Mouse (Mus musculus): ENCODE measurements at regions not wholly inside any gene's neighbourhood (a gene's known extent, or its start where the extent isn't known, plus 50 kb on each side); places are given as distances from the start of the nearest gene placed in this dataset.

DNA sequence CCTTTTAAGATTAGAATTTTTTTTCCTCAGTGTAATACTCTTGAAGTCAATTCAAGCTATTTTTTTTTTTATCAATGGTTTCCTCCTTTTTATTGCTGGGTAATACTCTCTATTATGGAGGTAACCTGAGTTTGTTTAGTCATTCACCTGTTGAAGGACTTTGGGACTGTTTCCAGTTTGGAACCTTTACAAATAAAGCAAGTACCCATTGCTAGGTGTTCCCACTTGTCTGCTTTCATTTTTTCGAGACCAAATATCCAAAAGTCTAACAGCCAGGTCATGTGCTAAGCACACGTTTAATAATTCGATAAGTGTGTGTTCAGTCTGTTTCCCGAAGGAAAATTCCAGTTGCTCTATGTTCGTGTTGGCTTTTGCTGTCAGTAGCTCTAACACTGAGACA is 67.6 kb downstream of the Lsm3 start:
- Histone ChIP-seq H3K36me3 (ENCODE audit: control insufficient read depth, insufficient read depth, low read length) (no peaks in the 10 kb centered on the region), H3K4me1 (ENCODE audit: control insufficient read depth, insufficient read depth, low read length) (no peaks in the 10 kb centered on the region), H3K27ac (ENCODE audit: control insufficient read depth, insufficient read depth, low read depth, low read length) (no peak overlapping the region), H3K4me3 (ENCODE audit: control insufficient read depth, low read depth, low read length) (no peak overlapping the region), H3K27me3 (ENCODE audit: control insufficient read depth, insufficient read depth, low read length) (no peaks in the 10 kb centered on the region)
- TF ChIP-seq CTCF (IDR thresholded peaks at IDR 0.05; ENCODE audit: control insufficient read depth, insufficient read depth, insufficient replicate concordance, low read depth, low read length) = no peak
- TF ChIP-seq POLR2A (IDR thresholded peaks at IDR 0.05; ENCODE audit: control insufficient read depth, low read depth, low read length) = no peak

- no peak for TF ChIP-seq POLR2A (IDR thresholded peaks at IDR 0.05; ENCODE audit: control insufficient read depth, low read depth, low read length)
- no peak for TF ChIP-seq CTCF (IDR thresholded peaks at IDR 0.05; ENCODE audit: control insufficient read depth, insufficient read depth, insufficient replicate concordance, low read depth, low read length)
Measured at GRCm38 (mm10) chr6:91585543-91585942, 69.8 kb downstream of the Lsm3 start.

DNA sequence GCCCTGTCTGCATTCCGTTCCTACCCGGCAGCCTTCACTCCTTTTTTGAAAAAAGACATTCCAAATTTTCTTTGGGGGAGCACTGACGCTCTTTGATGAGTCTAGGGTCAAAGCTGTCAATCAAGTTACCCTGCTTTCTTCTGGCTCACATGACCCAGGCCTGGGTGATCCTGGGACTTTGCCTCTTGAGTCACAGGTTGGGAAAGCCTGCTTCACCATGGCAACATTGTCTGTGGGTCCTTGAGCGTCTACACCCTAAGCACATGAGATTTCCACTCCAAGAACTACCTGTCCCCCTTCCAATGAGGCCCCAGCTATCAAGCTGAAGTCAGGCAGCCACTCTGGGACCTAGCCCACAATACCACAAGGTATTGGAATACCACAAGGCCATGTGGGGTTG is 73.5 kb downstream of the Lsm3 start:
- no peaks in the 10 kb centered on the region for H3K36me3 ChIP-seq (ENCODE audit: control insufficient read depth, insufficient read depth, low read length)
- no peaks in the 10 kb centered on the region for H3K4me1 ChIP-seq (ENCODE audit: control insufficient read depth, insufficient read depth, low read length)
- TF ChIP-seq POLR2A (IDR thresholded peaks at IDR 0.05; ENCODE audit: control insufficient read depth, low read depth, low read length) (no peak), CTCF (IDR thresholded peaks at IDR 0.05; ENCODE audit: control insufficient read depth, insufficient read depth, insufficient replicate concordance, low read depth, low read length) (no peak)
- H3K4me3 ChIP-seq (ENCODE audit: control insufficient read depth, low read depth, low read length) = no peak overlapping the region
- no peak overlapping the region for H3K27ac ChIP-seq (ENCODE audit: control insufficient read depth, insufficient read depth, low read depth, low read length)
- H3K27me3 ChIP-seq (ENCODE audit: control insufficient read depth, insufficient read depth, low read length) = no peaks in the 10 kb centered on the region

More at GRCm38 (mm10) chr6:91585543-91585942, 69.8 kb downstream of the Lsm3 start:
- Histone ChIP-seq H3K27me3 (ENCODE audit: control insufficient read depth, insufficient read depth, low read length) (no peaks in the 10 kb centered on the region), H3K4me1 (ENCODE audit: control insufficient read depth, insufficient read depth, low read length) (no peaks in the 10 kb centered on the region), H3K4me3 (ENCODE audit: control insufficient read depth, low read depth, low read length) (no peak overlapping the region), H3K27ac (ENCODE audit: control insufficient read depth, insufficient read depth, low read depth, low read length) (no peak overlapping the region), H3K36me3 (ENCODE audit: control insufficient read depth, insufficient read depth, low read length) (no peaks in the 10 kb centered on the region)

GRCm38 (mm10) chr6:91590395-91590794 is 74.7 kb downstream of the Lsm3 start:
- Histone ChIP-seq H3K27ac (ENCODE audit: control insufficient read depth, insufficient read depth, low read depth, low read length) (no peak overlapping the region), H3K36me3 (ENCODE audit: control insufficient read depth, insufficient read depth, low read length) (no peaks in the 10 kb centered on the region)
- no peak for TF ChIP-seq POLR2A (IDR thresholded peaks at IDR 0.05; ENCODE audit: control insufficient read depth, low read depth, low read length)
- TF ChIP-seq CTCF (IDR thresholded peaks at IDR 0.05; ENCODE audit: control insufficient read depth, insufficient read depth, insufficient replicate concordance, low read depth, low read length) = no peak

GRCm38 (mm10) chr6:91590806-91591571 is 75.3 kb downstream of the Lsm3 start:
- TF ChIP-seq CTCF (IDR thresholded peaks at IDR 0.05; ENCODE audit: control insufficient read depth, insufficient read depth, insufficient replicate concordance, low read depth, low read length) (no peak), POLR2A (IDR thresholded peaks at IDR 0.05; ENCODE audit: control insufficient read depth, low read depth, low read length) (no peak)
- Histone ChIP-seq H3K27ac (ENCODE audit: control insufficient read depth, insufficient read depth, low read depth, low read length) (no peak overlapping the region), H3K36me3 (ENCODE audit: control insufficient read depth, insufficient read depth, low read length) (no peaks in the 10 kb centered on the region), H3K4me3 (ENCODE audit: control insufficient read depth, low read depth, low read length) (no peak overlapping the region), H3K4me1 (ENCODE audit: control insufficient read depth, insufficient read depth, low read length) (no peaks in the 10 kb centered on the region), H3K27me3 (ENCODE audit: control insufficient read depth, insufficient read depth, low read length) (no peaks in the 10 kb centered on the region)

More at GRCm38 (mm10) chr6:91590395-91590794, 74.7 kb downstream of the Lsm3 start:
- H3K4me3 ChIP-seq (ENCODE audit: control insufficient read depth, low read depth, low read length) = no peak overlapping the region
- H3K27me3 ChIP-seq (ENCODE audit: control insufficient read depth, insufficient read depth, low read length) = no peaks in the 10 kb centered on the region
- no peaks in the 10 kb centered on the region for H3K4me1 ChIP-seq (ENCODE audit: control insufficient read depth, insufficient read depth, low read length)

DNA sequence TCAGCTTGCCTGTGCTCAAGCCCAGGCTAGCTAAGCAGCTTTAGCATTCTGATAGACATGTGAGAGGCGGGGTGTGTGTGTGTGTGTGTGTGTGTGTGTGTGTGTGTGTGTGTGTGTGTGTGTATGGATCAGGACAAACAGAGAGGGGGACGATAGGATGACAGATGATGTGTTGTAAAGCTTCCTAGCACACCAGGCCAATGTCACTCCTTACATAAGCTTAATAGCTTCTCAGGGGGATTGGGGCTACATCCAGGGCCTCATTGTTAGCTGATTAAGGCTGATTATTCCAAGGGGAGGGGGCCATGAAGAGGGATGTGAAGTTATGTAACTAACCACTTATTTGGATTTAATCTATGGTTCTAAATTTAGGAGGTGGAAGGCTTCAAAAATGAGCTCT is 76.9 kb downstream of the Lsm3 start:
- Histone ChIP-seq H3K4me1 (ENCODE audit: control insufficient read depth, insufficient read depth, low read length) (no peaks in the 10 kb centered on the region), H3K4me3 (ENCODE audit: control insufficient read depth, low read depth, low read length) (no peak overlapping the region), H3K36me3 (ENCODE audit: control insufficient read depth, insufficient read depth, low read length) (no peaks in the 10 kb centered on the region), H3K27ac (ENCODE audit: control insufficient read depth, insufficient read depth, low read depth, low read length) (no peak overlapping the region), H3K27me3 (ENCODE audit: control insufficient read depth, insufficient read depth, low read length) (no peaks in the 10 kb centered on the region)
- TF ChIP-seq POLR2A (IDR thresholded peaks at IDR 0.05; ENCODE audit: control insufficient read depth, low read depth, low read length) (no peak), CTCF (IDR thresholded peaks at IDR 0.05; ENCODE audit: control insufficient read depth, insufficient read depth, insufficient replicate concordance, low read depth, low read length) (no peak)

DNA sequence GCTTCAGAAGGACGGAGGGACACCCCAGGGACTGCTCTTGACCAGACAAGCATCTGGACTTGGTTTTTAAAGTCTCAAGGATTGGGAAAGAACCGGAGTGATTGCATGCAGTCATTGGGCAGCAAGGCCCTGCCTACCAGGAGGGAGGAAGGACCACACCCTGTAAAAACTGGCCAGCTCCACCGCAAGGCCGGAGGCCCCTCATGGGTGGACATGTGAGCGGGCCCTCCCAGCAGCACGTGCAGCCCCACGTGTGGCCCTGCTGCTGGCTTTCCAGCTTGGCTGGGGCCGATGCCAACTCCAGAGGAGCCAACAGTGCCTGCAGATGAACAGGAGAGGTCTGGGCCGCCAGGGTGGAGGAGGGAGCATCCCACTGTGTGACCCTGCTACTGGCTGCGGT is 83.2 kb downstream of the Lsm3 start:
- no peaks in the 10 kb centered on the region for H3K36me3 ChIP-seq (ENCODE audit: control insufficient read depth, insufficient read depth, low read length)
- no peak overlapping the region for H3K27ac ChIP-seq (ENCODE audit: control insufficient read depth, insufficient read depth, low read depth, low read length)
- H3K4me1 ChIP-seq (ENCODE audit: control insufficient read depth, insufficient read depth, low read length) = no peaks in the 10 kb centered on the region
- H3K27me3 ChIP-seq (ENCODE audit: control insufficient read depth, insufficient read depth, low read length) = no peaks in the 10 kb centered on the region
- TF ChIP-seq POLR2A (IDR thresholded peaks at IDR 0.05; ENCODE audit: control insufficient read depth, low read depth, low read length) (no peak), CTCF (IDR thresholded peaks at IDR 0.05; ENCODE audit: control insufficient read depth, insufficient read depth, insufficient replicate concordance, low read depth, low read length) (no peak)
- no peak overlapping the region for H3K4me3 ChIP-seq (ENCODE audit: control insufficient read depth, low read depth, low read length)
